Comparison of ENCODE assay signal across 15 mouse cellular contexts in genomic region chr16:70320612-70321280, GRCm38 (mm10). TPM values are rescaled to one million over a fixed set of nuclear protein-coding genes. Genes with fewer than 3 reads are reported as not detected.
DNase-seq lines count a peak whose midpoint lies in the region; ATAC-seq and TF ChIP-seq lines count a peak whose summit lies in the region.
"Had no signal": no experiment of that assay in that cellular context is flagged by ENCODE, and none has a peak within 500 bp of the region (broad histone marks: within the 10 kb centered on the region; RNA-seq: fewer than 3 reads in every experiment).

No protein-coding gene starts in this region.

- no peak for TF ChIP-seq CTCF in intestine, postnatal 0 days (IDR thresholded peaks at IDR 0.05; ENCODE audit: low read depth)

- no peak overlapping the region for H3K9ac ChIP-seq in intestine, embryonic 14.5 days (ENCODE audit: low read length)
- H3K9ac ChIP-seq in intestine, postnatal 0 days (ENCODE audit: low read depth, low read length), result no peak overlapping the region
- H3K9ac ChIP-seq: liver, postnatal 0 days; neural tube, embryonic 12.5 days had no signal

- H3K4me2 ChIP-seq in intestine, embryonic 14.5 days (ENCODE audit: low read length), result no peak overlapping the region
- H3K4me2 ChIP-seq in intestine, postnatal 0 days (replicated peaks; ENCODE audit: low read depth), result no peak overlapping the region
- H3K4me2 ChIP-seq: neural tube, embryonic 12.5 days had no signal

- H3K36me3 ChIP-seq in intestine, embryonic 14.5 days (ENCODE audit: control insufficient read depth, insufficient read depth, low read length), result no peaks in the 10 kb centered on the region
- H3K36me3 ChIP-seq in intestine, postnatal 0 days (ENCODE audit: control insufficient read depth, insufficient read depth), result no peaks in the 10 kb centered on the region
- H3K36me3 ChIP-seq: hindbrain, embryonic 10.5 days; neural tube, embryonic 12.5 days had no signal

- no peak overlapping the region for H3K4me3 ChIP-seq in intestine, embryonic 14.5 days (ENCODE audit: low read depth, low read length)
- no peak overlapping the region for H3K4me3 ChIP-seq in intestine, postnatal 0 days (ENCODE audit: low read depth, low read length)
- H3K4me3 ChIP-seq: hindbrain, embryonic 10.5 days; neural tube, embryonic 12.5 days had no signal

- no peaks in the 10 kb centered on the region for H3K9me3 ChIP-seq in intestine, embryonic 14.5 days (ENCODE audit: control insufficient read depth, low read length)
- H3K9me3 ChIP-seq in intestine, postnatal 0 days (ENCODE audit: control insufficient read depth), result no peaks in the 10 kb centered on the region
- H3K9me3 ChIP-seq: hindbrain, embryonic 10.5 days; neural tube, embryonic 12.5 days had no signal

- ATAC-seq in intestine, embryonic 14.5 days (replicated peaks; ENCODE audit: low FRiP score, low TSS enrichment, low read depth), result 0 out of 2 replicates have a peak, but pooled peaks have one; percentile 27
- no peak; the same call in 1 of the 2 replicates for ATAC-seq in intestine, postnatal 0 days
- ATAC-seq: liver, postnatal 0 days; midbrain, embryonic 16.5 days had no signal

- WGBS in intestine, embryonic 14.5 days, result 41% methylated on average over 10 of the region's 10 CpGs
- WGBS in intestine, postnatal 0 days, result 59% methylated on average over 10 of the region's 10 CpGs

- H3K27me3 ChIP-seq in intestine, embryonic 14.5 days (replicated peaks; ENCODE audit: control insufficient read depth, insufficient read depth, low read length), result no peaks in the 10 kb centered on the region
- no peaks in the 10 kb centered on the region for H3K27me3 ChIP-seq in intestine, postnatal 0 days (replicated peaks; ENCODE audit: control insufficient read depth, insufficient read depth, low read length)
- H3K27me3 ChIP-seq: neural tube, embryonic 12.5 days had no signal

- peak overlapping the region; percentile 38 for H3K27ac ChIP-seq in intestine, embryonic 14.5 days (ENCODE audit: low read depth)
- H3K27ac ChIP-seq in intestine, postnatal 0 days (ENCODE audit: low read depth, low read length), result no peak overlapping the region
- H3K27ac ChIP-seq: hindbrain, embryonic 10.5 days; neural tube, embryonic 12.5 days had no signal

- DNase-seq in gastrocnemius, adult 18-20 months (ENCODE audit: low spot score), result peak; percentile 66
- DNase-seq in gastrocnemius, postnatal 4 days (ENCODE audit: low spot score in 2 of 2), result no peak
- DNase-seq in intestine, embryonic 14.5 days (ENCODE audit: low spot score), result no peak
- DNase-seq in lung, postnatal 36 days, result peak; percentile 16
- no peak for DNase-seq in lung, postnatal 4 days
- DNase-seq in adrenal gland, adult 18-20 months (ENCODE audit: low spot score in 2 of 2), result no peak
- no peak for DNase-seq in layer of hippocampus, postnatal 14 days (ENCODE audit: low spot score in 2 of 2)
- DNase-seq: adrenal gland, postnatal 25 days; kidney, postnatal 14 days; liver, postnatal 0 days; spleen, adult 18-20 months had no signal

- H3K4me1 ChIP-seq in intestine, embryonic 14.5 days (replicated peaks; ENCODE audit: control insufficient read depth, insufficient read depth, low read length), result no peaks in the 10 kb centered on the region
- no peaks in the 10 kb centered on the region for H3K4me1 ChIP-seq in intestine, postnatal 0 days (replicated peaks; ENCODE audit: control insufficient read depth, insufficient read depth, low read length)
- H3K4me1 ChIP-seq: neural tube, embryonic 12.5 days had no signal

RNA-seq across cellular contexts. Expression of gene Gbe1, which starts 7.0 kb away (rescaled TPM):
- 10 to 100 TPM; 53.8 to 70.1 TPM for total RNA-seq in gastrocnemius, adult 18-20 months (2021)
- 10 to 100 TPM; 23.4 to 27.9 TPM for total RNA-seq in gastrocnemius, postnatal 4 days (2021)
- polyA plus RNA-seq in intestine, embryonic 14.5 days (2014; fragmentation: Nextera tagmentation; extraction: Ambion mirVana), result 22.9 and 25.1 TPM in 2 replicates
- polyA plus RNA-seq in intestine, postnatal 0 days (2015; fragmentation: Nextera tagmentation; extraction: Ambion mirVana), result 25.7 and 26.1 TPM in 2 replicates
- 100 to 1,000 TPM in 1 of 2 experiments, 10 to 100 TPM in 1; 73.0 to 136 TPM for total RNA-seq in adrenal gland, adult 18-20 months (2021)
- 10 to 100 TPM in 1 of 2 experiments, 1 to 10 TPM in 1; 8.1 to 10.5 TPM for total RNA-seq in layer of hippocampus, postnatal 14 days (2021)

Comparison
In these comparisons a context has a peak if more than half of its experiments do, and no peak if none do; other contexts are left out.
1. DNase-seq: peak in gastrocnemius, adult 18-20 months (single experiment) and lung, postnatal 36 days (single experiment); none in gastrocnemius, postnatal 4 days (0 of 2), intestine, embryonic 14.5 days (single experiment), lung, postnatal 4 days (0 of 2), adrenal gland, adult 18-20 months (0 of 2) and layer of hippocampus, postnatal 14 days (0 of 2).